Mouse (Mus musculus) liver, embryonic 14.5 days (tissue): Measurements from ENCODE around the gene Tmem14a.

Source experiments
- CTCF ChIP-seq: IDR thresholded peaks from 2 replicates; pipeline ENCODE4 v1.5.1; 2016; ENCODE audit warnings: antibody characterized with exemption, low read depth, control low read depth
- EP300 ChIP-seq: IDR thresholded peaks from 2 replicates; pipeline ENCODE4 v1.6.1; 2016; ENCODE audit warnings: antibody characterized with exemption, low read depth

GRCm38 (mm10) chr1:21253856-21254255 is 35.5 kb downstream of the Tmem14a start:
- TF ChIP-seq CTCF: no peak
- no peak for TF ChIP-seq EP300
